Mouse (Mus musculus): ENCODE data around the gene Gpx4. TPM values are rescaled to one million over a fixed set of nuclear protein-coding genes. Genes with fewer than 3 reads are reported as not detected.

The Gpx4 gene
- polyA plus RNA-seq, 1 experiment from 2014 or later, result 524 TPM

DNA sequence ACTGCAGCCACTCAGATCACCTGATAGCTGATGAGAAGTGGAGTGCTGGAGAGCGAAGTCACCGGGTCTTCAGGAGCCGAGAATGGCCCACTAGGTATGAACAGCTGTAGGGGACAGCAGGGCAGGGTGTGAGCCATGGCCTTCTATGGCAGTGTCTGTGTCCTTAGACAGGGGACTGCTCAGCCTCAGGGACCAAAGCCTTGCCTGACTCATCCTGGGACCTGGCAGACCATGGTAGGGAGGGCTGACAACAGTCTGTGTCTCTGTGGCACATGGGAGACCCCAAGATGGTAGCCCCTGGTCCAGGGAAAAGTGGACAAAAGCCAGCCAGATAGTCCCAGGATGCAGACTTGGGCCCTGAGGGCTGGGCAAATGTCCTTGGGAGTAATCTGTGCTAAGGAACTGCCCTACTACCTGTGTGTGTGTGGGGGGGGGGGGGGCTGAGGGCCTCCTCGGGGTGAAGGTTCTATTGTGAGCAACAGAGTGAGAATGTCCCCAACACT, 23.0 kb downstream of the Gpx4 start:
- Histone ChIP-seq H3K9ac (replicated peaks) (0 out of 2 replicates have a peak overlapping the region, but pooled peaks have one; percentile 15), H3K4me1 (0 out of 2 replicates have a peak, but pooled peaks cover under 1% of the 10 kb centered on the region), H3K4me2 (replicated peaks) (no peak overlapping the region), H3K4me3 (no peak overlapping the region), H3K9me3 (no peaks in the 10 kb centered on the region), H3K36me3 (peaks cover 4% of the 10 kb centered on the region; the same call in 1 of the 2 replicates), H3K27me3 (no peaks in the 10 kb centered on the region), H3K27ac (replicated peaks) (no peak overlapping the region)
- no peak for ATAC-seq (ENCODE audit: low FRiP score, low read depth)
- 94% methylated on average over 4 of the region's 4 CpGs for WGBS

DNA sequence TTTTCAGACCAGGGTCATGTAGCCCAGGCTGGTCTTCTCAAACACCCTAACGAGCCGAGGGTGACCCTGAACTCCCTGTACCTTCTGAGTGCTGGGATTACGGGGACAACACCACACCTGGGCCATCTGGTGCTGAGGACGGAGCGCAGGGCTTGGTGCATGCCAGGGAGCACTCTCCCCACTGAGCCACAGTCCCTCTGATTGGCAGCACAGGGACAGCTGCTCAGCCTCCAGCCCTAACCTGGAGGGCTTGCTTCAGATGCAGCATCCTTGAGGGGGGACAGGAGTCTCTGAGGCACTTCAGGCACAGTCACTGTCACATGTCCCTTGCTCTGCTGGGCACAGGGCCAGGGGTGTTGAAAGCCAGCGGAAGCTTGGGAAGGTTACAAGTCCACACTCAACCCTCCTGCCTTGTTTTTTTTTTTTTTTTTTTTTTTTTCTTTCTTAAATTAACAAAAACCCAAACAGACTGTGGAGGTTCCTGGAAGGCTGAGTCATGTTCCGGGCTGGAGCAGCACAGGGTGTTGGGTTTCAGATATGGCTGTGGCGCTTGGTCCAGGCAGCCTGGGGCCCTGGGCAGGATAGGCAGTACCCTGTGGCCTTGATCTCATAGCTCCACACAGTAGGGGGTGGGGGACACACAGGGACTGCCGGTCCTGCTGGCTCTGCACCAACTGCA, 24.0 kb downstream of the Gpx4 start:
- Histone ChIP-seq H3K36me3 (no peaks in the 10 kb centered on the region), H3K9ac (replicated peaks) (no peak overlapping the region; the same call in 1 of the 2 replicates), H3K4me3 (no peak overlapping the region), H3K4me2 (replicated peaks) (no peak overlapping the region), H3K4me1 (peaks cover 7% of the 10 kb centered on the region), H3K9me3 (no peaks in the 10 kb centered on the region), H3K27ac (replicated peaks) (0 out of 2 replicates have a peak overlapping the region, but pooled peaks have one; percentile 25), H3K27me3 (no peaks in the 10 kb centered on the region)
- 76% methylated on average over 9 of the region's 9 CpGs for WGBS
- no peak for ATAC-seq (ENCODE audit: low FRiP score, low read depth)

- no peak overlapping the region; the same call in 1 of the 2 replicates for H3K9ac ChIP-seq (replicated peaks)
- no peaks in the 10 kb centered on the region for H3K9me3 ChIP-seq
- peaks cover 7% of the 10 kb centered on the region for H3K4me1 ChIP-seq
- H3K4me2 ChIP-seq (replicated peaks), result no peak overlapping the region
- no peaks in the 10 kb centered on the region for H3K27me3 ChIP-seq
- no peak overlapping the region for H3K4me3 ChIP-seq
- 93% methylated on average over 3 of the region's 3 CpGs for WGBS
- 0 out of 2 replicates have a peak overlapping the region, but pooled peaks have one; percentile 25 for H3K27ac ChIP-seq (replicated peaks)
- no peak for ATAC-seq (ENCODE audit: low FRiP score, low read depth)
- no peaks in the 10 kb centered on the region for H3K36me3 ChIP-seq
Observed at GRCm38 (mm10) chr10:80071516-80071900, 24.5 kb downstream of the Gpx4 start.

DNA sequence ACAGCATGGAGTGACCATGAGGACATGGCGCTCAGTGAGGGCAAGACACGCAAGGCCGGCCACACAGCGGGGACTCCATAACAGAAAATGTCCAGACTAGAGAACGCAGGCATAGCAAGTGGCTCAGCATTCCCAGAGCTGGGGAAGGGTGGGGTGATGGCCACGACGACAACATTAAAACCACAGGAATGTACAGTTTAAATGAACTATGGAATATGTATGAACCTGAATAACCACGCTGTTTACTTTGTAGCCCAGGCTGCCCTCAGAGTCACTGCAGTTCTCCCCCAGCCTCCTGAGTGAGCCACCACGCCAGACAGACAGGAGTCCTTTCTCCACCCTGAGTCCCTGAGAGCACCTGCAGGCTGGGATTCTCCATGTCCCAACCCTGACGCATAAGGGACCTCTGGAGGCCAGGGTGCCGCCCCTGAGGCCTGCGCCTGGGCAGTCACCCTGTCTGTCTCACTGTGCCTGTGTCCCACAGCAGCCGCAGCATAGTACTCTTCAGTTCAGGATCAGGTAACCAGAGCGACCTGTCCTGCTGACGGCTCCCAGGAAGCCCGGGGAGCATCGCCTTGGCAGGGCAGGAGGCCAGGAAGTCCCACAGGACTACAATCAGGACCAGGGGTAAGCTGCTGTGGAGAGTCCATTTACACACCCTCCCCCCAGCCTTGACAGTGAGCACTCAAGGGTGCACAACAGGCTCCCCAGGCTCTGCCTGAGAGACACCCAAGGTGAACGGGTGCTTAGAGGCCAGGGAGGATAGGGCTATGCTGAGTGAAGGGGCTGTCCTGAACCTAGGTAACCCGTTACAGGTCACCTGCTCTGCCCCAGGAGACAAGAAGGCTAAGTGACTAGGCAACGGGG, 25.9 kb downstream of the Gpx4 start:
- H3K9me3 ChIP-seq, result no peaks in the 10 kb centered on the region
- H3K36me3 ChIP-seq, result no peaks in the 10 kb centered on the region
- no peak overlapping the region for H3K9ac ChIP-seq (replicated peaks)
- H3K27ac ChIP-seq (replicated peaks), result no peak overlapping the region
- ATAC-seq (ENCODE audit: low FRiP score, low read depth), result no peak
- no peaks in the 10 kb centered on the region for H3K27me3 ChIP-seq
- H3K4me3 ChIP-seq, result no peak overlapping the region
- WGBS, result 81% methylated on average over 20 of the region's 20 CpGs
- peaks cover 7% of the 10 kb centered on the region for H3K4me1 ChIP-seq
- no peak overlapping the region for H3K4me2 ChIP-seq (replicated peaks)

GRCm38 (mm10) chr10:80074813-80075601, 28.0 kb downstream of the Gpx4 start:
- 20% methylated on average over 28 of the region's 28 CpGs for WGBS
- no peak overlapping the region for H3K27ac ChIP-seq (replicated peaks)
- no peak overlapping the region for H3K4me3 ChIP-seq
- peaks cover 13% of the 10 kb centered on the region for H3K36me3 ChIP-seq
- H3K9me3 ChIP-seq, result no peaks in the 10 kb centered on the region
- no peak overlapping the region; the same call in 1 of the 2 replicates for H3K9ac ChIP-seq (replicated peaks)
- H3K4me2 ChIP-seq (replicated peaks), result no peak overlapping the region
- ATAC-seq (ENCODE audit: low FRiP score, low read depth), result no peak
- H3K27me3 ChIP-seq, result no peaks in the 10 kb centered on the region
- peaks cover 7% of the 10 kb centered on the region for H3K4me1 ChIP-seq

DNA sequence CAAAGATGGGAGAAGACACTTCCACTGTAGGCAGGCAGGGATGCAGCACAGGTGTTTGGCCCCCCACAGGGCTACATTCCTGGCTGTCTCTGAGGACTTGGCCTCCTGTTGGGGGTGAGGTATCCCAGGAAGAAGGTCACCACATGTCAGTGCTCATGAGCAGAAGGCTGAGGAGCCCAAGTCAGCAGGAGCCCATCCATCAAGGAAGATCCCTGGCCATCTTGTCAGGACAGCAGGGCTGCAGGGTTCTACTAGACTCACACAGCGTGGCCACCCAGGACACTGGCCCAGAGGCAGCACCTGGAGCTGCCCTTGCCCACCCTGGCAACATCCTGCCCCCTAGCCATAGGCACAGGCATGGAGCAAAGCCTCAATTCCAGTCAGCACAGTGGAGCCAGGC, 29.0 kb downstream of the Gpx4 start:
- no peak for ATAC-seq (ENCODE audit: low FRiP score, low read depth)
- Histone ChIP-seq H3K9me3 (no peaks in the 10 kb centered on the region), H3K36me3 (peaks cover 23% of the 10 kb centered on the region), H3K4me2 (replicated peaks) (no peak overlapping the region), H3K4me3 (no peak overlapping the region), H3K27me3 (no peaks in the 10 kb centered on the region), H3K27ac (replicated peaks) (no peak overlapping the region), H3K9ac (replicated peaks) (no peak overlapping the region), H3K4me1 (peaks cover 7% of the 10 kb centered on the region)
- 53% methylated on average over 1 of the region's 1 CpGs for WGBS

GRCm38 (mm10) chr10:80076386-80076785, 29.4 kb downstream of the Gpx4 start:
- WGBS, result 95% methylated on average over 4 of the region's 4 CpGs
- Histone ChIP-seq H3K4me3 (no peak overlapping the region), H3K27me3 (no peaks in the 10 kb centered on the region), H3K4me2 (replicated peaks) (no peak overlapping the region), H3K4me1 (peaks cover 7% of the 10 kb centered on the region), H3K9me3 (no peaks in the 10 kb centered on the region), H3K36me3 (peaks cover 27% of the 10 kb centered on the region), H3K27ac (replicated peaks) (no peak overlapping the region), H3K9ac (replicated peaks) (no peak overlapping the region)
- ATAC-seq (ENCODE audit: low FRiP score, low read depth), result no peak

DNA sequence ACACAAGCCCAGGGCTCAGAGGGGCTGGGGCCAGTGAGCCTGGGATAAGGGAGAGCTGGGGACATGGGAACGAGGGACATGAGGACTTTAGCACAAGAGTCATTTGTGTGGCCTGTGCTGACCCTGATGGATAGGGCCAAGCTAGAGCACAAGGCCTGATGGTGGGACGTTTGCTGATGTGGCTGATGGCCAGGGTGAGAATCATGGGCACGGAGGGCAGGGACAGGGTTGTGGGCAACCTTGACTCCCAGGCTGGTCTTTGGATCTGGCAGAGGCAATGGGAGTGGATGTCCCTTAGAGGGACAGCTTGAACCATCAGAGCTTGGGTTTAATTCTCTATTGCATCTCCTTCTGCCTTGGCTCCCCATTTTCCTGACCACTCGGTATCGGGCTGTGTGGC, 30.3 kb downstream of the Gpx4 start:
- Histone ChIP-seq H3K36me3 (peaks cover 36% of the 10 kb centered on the region), H3K4me1 (peaks cover 7% of the 10 kb centered on the region), H3K27ac (replicated peaks) (no peak overlapping the region), H3K9me3 (no peaks in the 10 kb centered on the region), H3K4me3 (no peak overlapping the region), H3K9ac (replicated peaks) (no peak overlapping the region), H3K4me2 (replicated peaks) (no peak overlapping the region), H3K27me3 (no peaks in the 10 kb centered on the region)
- ATAC-seq (ENCODE audit: low FRiP score, low read depth), result no peak
- 86% methylated on average over 5 of the region's 5 CpGs for WGBS

DNA sequence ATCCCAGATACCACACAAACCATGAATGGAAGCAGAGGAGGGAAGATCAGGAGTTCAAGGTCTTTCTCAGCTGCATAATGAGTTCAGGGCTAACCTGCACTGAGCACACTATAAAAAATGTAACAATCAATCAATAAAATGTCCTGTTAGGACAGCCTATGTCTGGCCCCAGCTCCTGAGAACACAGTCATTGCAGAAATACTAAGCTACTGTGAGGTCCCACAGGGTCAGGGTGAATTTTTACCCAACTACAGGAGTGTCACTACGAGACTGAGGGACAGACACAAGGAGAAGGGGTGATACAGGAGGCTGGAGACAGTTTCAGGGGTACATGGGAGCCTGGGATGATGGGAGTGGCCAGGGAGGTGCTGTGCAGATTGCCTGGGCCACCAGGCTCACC, 31.4 kb downstream of the Gpx4 start:
- WGBS, result 93% methylated on average over 1 of the region's 1 CpGs
- Histone ChIP-seq H3K36me3 (peaks cover 46% of the 10 kb centered on the region), H3K27ac (replicated peaks) (no peak overlapping the region), H3K9me3 (no peaks in the 10 kb centered on the region), H3K4me3 (no peak overlapping the region), H3K9ac (replicated peaks) (no peak overlapping the region), H3K4me1 (peaks cover 7% of the 10 kb centered on the region), H3K27me3 (no peaks in the 10 kb centered on the region), H3K4me2 (replicated peaks) (no peak overlapping the region)
- no peak for ATAC-seq (ENCODE audit: low FRiP score, low read depth)

DNA sequence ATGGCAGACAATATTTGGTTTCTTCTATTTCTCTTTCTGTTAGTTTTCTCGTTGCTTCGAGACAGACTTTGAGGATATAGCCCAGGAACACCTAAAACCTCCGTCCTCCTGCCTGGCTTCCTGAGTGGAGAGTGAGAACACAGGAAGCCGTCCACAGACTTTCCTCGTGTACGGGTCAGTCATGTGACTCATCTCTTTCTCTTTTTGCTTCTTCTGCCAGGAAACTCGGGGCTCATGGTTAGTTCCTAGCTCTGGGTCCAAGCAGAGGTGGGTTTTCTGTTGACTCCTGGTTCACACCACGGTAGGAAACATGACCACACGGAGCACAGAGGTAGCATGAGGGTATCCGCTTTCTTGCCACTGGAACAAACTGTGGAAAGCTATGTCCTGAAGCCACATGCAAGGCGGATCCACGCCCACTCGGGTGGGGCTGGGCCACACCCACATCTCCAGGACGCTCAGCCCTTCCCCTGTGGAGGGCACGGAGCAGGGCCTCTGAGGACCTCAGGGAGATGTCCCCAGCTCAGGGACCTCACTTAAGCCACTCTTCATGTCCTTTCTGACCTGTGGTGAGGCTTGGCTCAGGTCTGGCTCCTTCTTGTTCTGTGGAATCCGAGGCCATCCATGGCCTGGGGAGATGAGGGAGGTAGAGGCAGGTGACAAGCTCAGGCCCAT, 33.6 kb downstream of the Gpx4 start:
- Histone ChIP-seq H3K27ac (replicated peaks) (no peak overlapping the region), H3K4me2 (replicated peaks) (no peak overlapping the region), H3K36me3 (peaks cover 65% of the 10 kb centered on the region), H3K27me3 (no peaks in the 10 kb centered on the region), H3K9me3 (no peaks in the 10 kb centered on the region), H3K9ac (replicated peaks) (no peak overlapping the region), H3K4me3 (no peak overlapping the region), H3K4me1 (peaks cover under 1% of the 10 kb centered on the region)
- WGBS, result 86% methylated on average over 16 of the region's 16 CpGs
- no peak for ATAC-seq (ENCODE audit: low FRiP score, low read depth)

- H3K4me3 ChIP-seq, result no peak overlapping the region
- no peak for ATAC-seq (ENCODE audit: low FRiP score, low read depth)
- H3K9me3 ChIP-seq, result no peaks in the 10 kb centered on the region
- H3K27ac ChIP-seq (replicated peaks), result no peak overlapping the region
- H3K9ac ChIP-seq (replicated peaks), result no peak overlapping the region
- no peak overlapping the region for H3K4me2 ChIP-seq (replicated peaks)
- WGBS, result 85% methylated on average over 3 of the region's 3 CpGs
- H3K36me3 ChIP-seq, result peaks cover 65% of the 10 kb centered on the region
- H3K27me3 ChIP-seq, result no peaks in the 10 kb centered on the region
- H3K4me1 ChIP-seq, result no peaks in the 10 kb centered on the region
Observed at GRCm38 (mm10) chr10:80081075-80081474, 34.1 kb downstream of the Gpx4 start.
